Mouse (Mus musculus): Measurements from ENCODE around the gene Smco1.
"Not testable (repeated sequence)": the region's sequence is repeated elsewhere in the genome, so short reads cannot be mapped to it uniquely, and the experiment has no call there.

The Smco1 gene

DNA sequence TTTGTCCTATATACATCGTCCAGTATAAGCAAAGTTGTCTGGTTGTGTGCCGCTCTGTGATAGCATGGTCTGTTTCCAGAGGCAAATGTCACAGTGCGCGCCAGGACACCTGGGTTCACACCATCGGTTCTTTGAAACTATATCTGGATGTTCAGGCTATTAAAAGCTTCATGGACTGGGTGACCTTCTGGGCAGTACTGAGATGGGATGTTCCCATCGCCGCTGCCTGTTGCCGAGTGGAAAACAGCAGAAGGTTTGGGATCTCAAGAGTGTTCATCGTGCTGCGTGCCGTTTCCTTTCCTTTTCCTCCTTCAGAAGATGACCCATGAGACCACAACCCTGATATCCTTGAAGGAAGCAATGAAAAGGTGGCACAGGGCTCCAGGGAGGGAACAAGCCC is at the start of gene Smco1:
Smco1 (plus strand) TSS at position 178 of the 400 bp plus-strand sequence.
- CTCF ChIA-PET = no interaction called here

DNA sequence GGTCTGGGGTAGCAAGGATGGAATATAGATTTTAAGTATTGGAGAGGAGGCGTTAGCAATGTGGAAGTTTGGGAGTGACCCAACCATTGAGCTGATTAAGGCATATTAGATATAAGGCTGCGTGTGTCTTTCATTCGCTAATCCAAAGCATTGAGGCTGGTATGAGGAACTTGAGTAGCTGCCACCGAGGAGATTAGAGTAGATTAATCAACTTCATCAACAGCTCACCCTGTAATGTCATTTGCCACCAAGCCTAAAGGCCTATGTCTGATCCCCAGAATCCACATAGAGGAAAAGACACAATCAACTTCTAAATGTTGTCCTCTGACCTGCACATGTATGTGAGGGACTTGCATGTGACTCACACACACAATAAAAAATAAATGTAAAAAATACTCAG is 49.5 kb upstream of the Smco1 start:
- CTCF ChIA-PET = no interaction called here

DNA sequence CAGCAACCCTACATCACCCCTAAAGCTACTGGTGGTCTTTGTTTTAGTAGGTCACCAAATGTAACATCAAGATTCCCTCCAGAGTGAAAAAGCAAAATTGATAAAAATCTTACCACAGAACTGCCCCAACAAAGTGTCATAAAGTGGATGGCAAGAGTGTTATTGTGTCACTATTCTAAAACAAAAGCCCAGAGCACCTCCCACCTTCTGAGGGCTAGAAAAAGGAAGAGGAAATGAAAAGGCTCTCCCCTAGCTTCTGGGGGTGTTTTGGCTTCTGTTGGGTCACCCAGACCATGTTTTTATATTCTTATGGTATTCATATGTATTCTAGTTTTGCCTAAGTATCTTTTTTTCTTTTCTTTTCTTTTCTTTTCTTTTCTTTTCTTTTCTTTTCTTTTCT is 48.9 kb upstream of the Smco1 start:
- CTCF ChIA-PET = no interaction called here

DNA sequence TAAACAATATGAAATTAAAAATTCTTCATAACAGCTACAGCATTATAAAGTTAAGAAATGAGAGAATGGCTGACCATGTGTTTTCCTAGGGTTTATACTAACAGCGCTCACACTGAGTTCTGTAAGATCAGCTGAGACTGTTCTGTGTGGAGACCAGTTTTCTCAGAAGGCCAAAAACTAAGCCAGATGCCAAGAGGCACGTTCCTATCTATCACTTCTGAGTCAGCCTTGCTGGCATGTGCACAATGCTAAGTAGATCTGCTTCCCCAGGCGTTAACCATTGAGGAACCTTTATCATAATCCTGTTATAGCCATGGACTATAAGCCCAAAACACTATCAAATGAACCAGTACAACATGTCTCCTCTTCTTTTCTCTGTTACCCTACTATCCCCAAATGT is 39.2 kb upstream of the Smco1 start:
- CTCF ChIA-PET = not testable (repeated sequence)

DNA sequence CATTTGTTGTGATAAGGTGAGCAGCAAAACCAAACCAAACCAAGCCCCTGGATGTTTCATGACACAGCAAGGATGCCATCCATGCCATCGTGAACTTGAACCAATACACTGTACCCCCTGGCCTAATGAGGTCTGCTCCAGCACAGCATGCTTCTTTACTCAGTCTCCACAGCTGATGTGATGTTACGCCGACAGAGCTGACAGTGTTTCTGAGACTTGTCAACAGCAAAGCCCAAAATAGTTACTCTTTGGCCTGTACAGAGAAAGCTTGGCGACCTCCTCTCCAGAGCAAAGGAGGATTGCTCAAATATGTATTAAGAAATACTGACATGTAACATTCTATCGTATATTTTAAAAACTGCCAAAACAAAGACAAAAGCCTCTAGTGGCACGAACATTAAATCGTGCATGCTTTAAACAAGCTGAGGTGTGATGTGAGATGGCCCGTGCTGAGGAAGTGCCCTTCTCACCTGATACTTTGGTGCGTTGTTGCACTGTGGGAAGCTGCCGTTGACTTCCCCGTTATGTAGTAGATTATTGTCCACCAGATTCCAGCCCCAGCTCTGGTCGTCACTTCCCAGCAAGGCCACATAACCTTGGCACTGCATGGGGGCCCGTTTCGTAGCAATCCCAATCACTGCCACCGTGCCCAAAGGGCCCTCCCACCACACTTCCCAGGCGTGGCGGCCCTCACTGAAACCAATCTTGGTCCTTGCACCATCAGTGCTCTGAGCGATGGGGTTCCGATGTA is 33.2 kb upstream of the Smco1 start:
- CTCF ChIA-PET = no interaction called here

- CTCF ChIA-PET = interaction anchor here (0.6 kb wide), 2 partner anchors 58 to 637 kb away, joined by 4 to 7 read pairs; partner anchors contain the start of gene Fyttd1
Observed at GRCm38 (mm10) chr16:32239428-32240312, 31.6 kb upstream of the Smco1 start.

DNA sequence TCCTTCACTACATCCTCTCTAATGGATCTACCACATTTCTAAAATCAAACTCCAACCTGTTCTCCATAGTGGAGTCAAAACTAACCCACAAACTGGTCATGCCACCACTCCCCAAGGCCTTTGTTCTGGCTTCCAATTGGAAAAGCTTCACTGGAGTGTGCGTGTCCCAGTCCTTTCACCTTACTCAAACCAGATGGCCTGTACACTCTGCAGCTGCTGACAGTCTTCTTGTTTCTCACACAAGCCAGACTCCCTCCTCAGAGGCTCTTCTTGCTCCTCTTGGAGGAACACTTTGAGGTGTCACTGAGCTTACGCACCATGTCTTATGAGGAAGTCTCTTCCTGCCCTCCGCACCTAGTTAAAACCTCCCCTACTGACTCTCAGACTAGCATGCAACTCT is 27.4 kb upstream of the Smco1 start:
- CTCF ChIA-PET = interaction anchor here (0.6 kb wide), 1 partner anchor 9 kb away, joined by 5 read pairs; no protein-coding TSS in a partner anchor

GRCm38 (mm10) chr16:32246351-32246791 is 24.9 kb upstream of the Smco1 start:
- CTCF ChIA-PET = no interaction called here

- CTCF ChIA-PET = no interaction called here
Observed at GRCm38 (mm10) chr16:32246952-32247370, 24.3 kb upstream of the Smco1 start, which contains the start of the genes Fbxo45 and Wdr53. Gene Fbxo45 (minus strand): TSS chr16:32247158. Gene Wdr53 (plus strand): TSS chr16:32247227.

- CTCF ChIA-PET = interaction anchor here (0.6 kb wide), 2 partner anchors 46 to 77 kb away, joined by 3 to 4 read pairs; no protein-coding TSS in a partner anchor
Observed at GRCm38 (mm10) chr16:32264225-32264624, 7.0 kb upstream of the Smco1 start.

GRCm38 (mm10) chr16:32273338-32273737 is 2.1 kb downstream of the Smco1 start:
- CTCF ChIA-PET = interaction anchor here (0.8 kb wide), 1 partner anchor 157 kb away, joined by 3 read pairs; no protein-coding TSS in a partner anchor

DNA sequence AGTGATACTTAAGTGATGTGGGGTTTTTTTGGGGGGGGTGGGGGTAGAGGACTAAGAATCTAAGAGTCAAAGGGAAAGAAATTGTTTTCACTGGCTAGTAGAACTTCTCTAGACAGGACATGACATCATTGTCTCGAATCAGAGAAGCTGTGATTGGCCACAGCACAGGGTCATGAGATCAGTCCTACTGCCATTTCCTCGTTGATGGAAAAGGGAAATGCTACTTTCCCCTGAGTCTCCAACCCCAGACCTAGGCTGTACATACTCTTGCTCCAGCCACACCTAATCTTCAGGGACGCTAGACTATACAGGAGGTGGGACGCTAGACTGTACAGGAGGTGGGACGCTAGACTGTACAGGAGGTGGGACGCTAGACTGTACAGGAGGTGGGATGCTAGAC is 3.8 kb downstream of the Smco1 start:
- CTCF ChIA-PET = no interaction called here

DNA sequence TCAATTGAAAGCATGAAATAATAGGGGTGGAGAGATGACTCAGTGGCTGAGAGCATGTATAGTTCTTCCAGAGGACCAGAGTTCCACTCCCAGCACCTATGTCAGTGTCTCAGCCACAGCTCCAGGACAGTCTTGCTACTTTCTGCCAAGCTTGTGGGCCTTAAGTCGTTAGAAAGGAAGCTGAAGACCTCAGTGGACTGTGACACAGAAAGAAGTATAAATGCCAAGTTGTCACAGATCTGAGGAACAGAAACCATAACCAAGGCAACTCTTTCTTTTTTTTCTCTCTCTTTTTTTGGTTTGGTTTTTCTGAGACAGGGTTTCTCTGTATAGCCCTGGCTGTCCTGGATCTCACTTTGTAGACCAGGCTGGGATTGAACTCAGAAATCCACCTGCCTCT is 4.6 kb downstream of the Smco1 start:
- CTCF ChIA-PET = no interaction called here

GRCm38 (mm10) chr16:32277308-32278256 is 6.3 kb downstream of the Smco1 start, which contains the start of gene Rnf168:
Gene Rnf168 (plus strand): TSS chr16:32277459.
- CTCF ChIA-PET = interaction anchor here (0.6 kb wide), 1 partner anchor 16 kb away, joined by 3 read pairs; no protein-coding TSS in a partner anchor

DNA sequence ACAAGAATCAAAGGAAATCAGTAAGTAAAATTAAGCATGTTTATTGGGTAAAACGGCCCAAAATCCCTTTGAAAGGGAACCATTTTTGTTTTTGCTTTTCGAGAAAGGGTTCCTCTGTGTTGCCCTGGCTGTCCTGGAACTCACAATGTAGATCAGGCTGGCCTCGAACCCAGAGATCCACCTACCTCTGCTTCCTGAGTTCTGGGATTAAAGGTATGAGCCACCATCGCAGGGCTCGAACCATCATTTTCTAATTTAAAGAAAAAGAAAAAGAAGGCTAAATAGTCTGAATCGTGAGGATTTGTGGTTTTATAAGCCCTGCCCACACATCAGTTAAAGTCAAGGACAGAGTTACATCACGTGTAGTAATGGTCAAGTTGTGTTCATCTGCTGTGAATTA is 7.1 kb downstream of the Smco1 start:
- CTCF ChIA-PET = no interaction called here

DNA sequence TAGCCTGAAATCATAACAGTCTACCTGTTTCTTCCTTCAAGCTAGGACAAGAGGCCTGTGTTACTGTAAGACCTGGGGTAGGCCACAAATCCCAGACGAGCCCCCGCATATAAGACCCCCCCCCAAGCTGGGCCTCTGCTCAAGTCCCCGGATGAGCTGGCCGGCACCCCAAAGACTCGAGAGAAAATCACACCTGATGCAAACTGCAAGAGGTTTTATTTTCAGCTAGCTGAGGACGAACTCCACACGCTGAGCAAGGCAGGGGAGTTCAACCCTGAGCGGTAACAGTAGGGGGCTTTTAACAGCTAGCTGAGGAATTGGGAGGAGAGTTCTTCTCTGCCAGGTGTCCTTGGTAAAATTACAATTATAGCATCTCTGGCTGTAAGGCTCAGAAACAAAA is 8.9 kb downstream of the Smco1 start:
- CTCF ChIA-PET = no interaction called here

DNA sequence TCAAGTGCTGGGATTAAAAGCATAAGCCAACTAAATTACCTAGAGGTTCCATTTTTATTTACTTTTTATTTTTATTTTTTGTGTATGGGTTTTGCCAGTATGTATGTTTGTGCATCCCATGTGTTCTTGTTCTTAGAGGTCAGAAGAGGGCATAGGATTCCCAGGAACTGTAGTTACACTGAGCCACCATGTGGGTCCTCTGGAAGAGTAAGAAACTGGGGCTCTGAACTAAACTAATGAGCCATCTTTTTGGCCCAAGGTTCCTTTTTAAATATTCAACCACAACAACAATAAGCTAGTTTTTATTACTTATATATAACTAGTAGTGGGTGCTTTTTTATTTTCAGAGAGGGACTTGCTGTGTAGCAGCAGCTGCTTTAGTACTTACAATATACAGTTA is 11.3 kb downstream of the Smco1 start:
- CTCF ChIA-PET = interaction anchor here (0.6 kb wide), 1 partner anchor 298 kb away, joined by 6 read pairs; no protein-coding TSS in a partner anchor

DNA sequence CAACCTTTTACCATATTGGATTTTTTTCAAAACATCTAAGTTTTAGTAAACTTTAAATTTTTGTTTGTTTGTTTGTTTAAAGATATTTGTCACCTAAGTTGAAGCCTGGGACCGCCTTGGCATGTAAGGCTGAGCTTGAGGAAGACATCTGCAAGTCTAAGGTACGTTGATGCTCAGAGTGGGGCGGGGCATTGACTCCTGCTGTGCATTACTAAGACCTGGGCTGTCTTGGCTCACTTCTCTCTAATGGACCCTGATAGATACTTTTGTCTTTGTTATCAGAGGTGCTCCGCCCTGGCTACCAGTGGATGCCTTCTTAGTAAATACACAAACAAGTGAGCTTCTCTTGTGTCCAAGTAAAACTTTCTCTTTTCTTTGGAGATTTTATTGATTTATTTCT is 20.6 kb downstream of the Smco1 start:
- CTCF ChIA-PET = no interaction called here

DNA sequence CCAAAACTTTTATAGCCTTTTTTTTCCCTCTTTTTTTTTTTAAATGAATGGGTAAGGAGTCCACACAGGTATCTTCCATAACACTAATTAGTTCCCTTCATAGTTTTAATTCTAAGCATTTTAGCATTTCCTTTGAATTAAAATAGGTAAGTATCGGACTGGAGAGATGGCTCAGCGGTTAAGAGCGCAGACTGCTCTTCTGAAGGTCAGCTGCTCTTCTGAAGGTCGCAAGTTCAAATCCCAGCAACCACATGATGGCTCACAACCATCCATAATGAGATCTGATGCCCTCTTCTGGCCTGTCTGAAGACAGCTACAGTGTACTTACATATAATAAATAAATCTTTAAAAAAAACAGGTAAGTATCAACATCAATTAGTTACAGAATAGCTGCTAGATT is 28.3 kb downstream of the Smco1 start:
- CTCF ChIA-PET = interaction anchor here (0.7 kb wide), 1 partner anchor 884 kb away, joined by 4 read pairs; no protein-coding TSS in a partner anchor

- CTCF ChIA-PET = interaction anchor here (0.7 kb wide), 1 partner anchor 53 kb away, joined by 3 read pairs; no protein-coding TSS in a partner anchor
Observed at GRCm38 (mm10) chr16:32303046-32303445, 31.8 kb downstream of the Smco1 start.

- CTCF ChIA-PET = interaction anchor here (0.7 kb wide), 1 partner anchor 52 kb away, joined by 3 read pairs; no protein-coding TSS in a partner anchor
Observed at GRCm38 (mm10) chr16:32303886-32304285, 32.6 kb downstream of the Smco1 start.

All from spleen, embryonic (tissue).